Mouse (Mus musculus) small intestine, adult 2 months (tissue): Measurements from ENCODE around the gene Gm10318.

Experiments
- CTCF ChIP-seq: fragments of 200-500 bp; IDR thresholded peaks from 2 replicates; pipeline ENCODE4 v1.5.1; 2012; ENCODE audit warnings: low read depth, mild to moderate bottlenecking, control low read depth, inconsistent platforms, low read length, moderate library complexity, mixed read lengths; ENCODE audit not compliant: insufficient replicate concordance, insufficient read length; ENCODE audit errors: extremely low read depth
- POLR2A ChIP-seq: fragments of 200-500 bp; IDR thresholded peaks from 2 replicates; pipeline ENCODE4 v1.6.1; 2012; ENCODE audit warnings: low read depth, mild to moderate bottlenecking, control low read depth, inconsistent platforms, low read length, moderate library complexity

- TF ChIP-seq CTCF (no peak), POLR2A (no peak)
These were observed 9.0 kb downstream of the Gm10318 start, which contains the start of gene Gm3285 for GRCm38 (mm10) chr10:77861675-77862074.
